Mouse (Mus musculus) lung, adult 18-20 months (tissue): ENCODE data around the gene Cfc1.

Experiments used
- DNase-seq, 2 experiments: peaks; one replicate each; pipeline ENCODE4 v3.0.0; 2022; ENCODE audit warnings: mixed read lengths in 2 of 2

The Cfc1 gene

GRCm38 (mm10) chr1:34554275-34554674 is 18.8 kb downstream of the Cfc1 start:
- no peak for DNase-seq

GRCm38 (mm10) chr1:34560843-34561242 is 25.4 kb downstream of the Cfc1 start, which contains the start of gene Prss40:
Prss40 (minus strand) TSS chr1:34560943.
- no peak for DNase-seq

- DNase-seq: no peak
Observed at GRCm38 (mm10) chr1:34564383-34565045, 29.1 kb downstream of the Cfc1 start.

- DNase-seq: no peak
Observed at GRCm38 (mm10) chr1:34568120-34568519, 32.7 kb downstream of the Cfc1 start.

- no peak for DNase-seq
Observed at GRCm38 (mm10) chr1:34569876-34570275, 34.4 kb downstream of the Cfc1 start.

GRCm38 (mm10) chr1:34571431-34571830 is 36.0 kb downstream of the Cfc1 start:
- no peak for DNase-seq

- no peak for DNase-seq
Observed at GRCm38 (mm10) chr1:34573221-34573620, 37.8 kb downstream of the Cfc1 start.

- peak; percentile 24 to 44 for DNase-seq
Observed at GRCm38 (mm10) chr1:34578851-34579781, 43.7 kb downstream of the Cfc1 start, which contains the start of gene Amer3. Amer3 (plus strand) TSS chr1:34579657.

- DNase-seq: no peak
Observed at GRCm38 (mm10) chr1:34579782-34580356, 44.4 kb downstream of the Cfc1 start.

- no peak for DNase-seq
Observed at GRCm38 (mm10) chr1:34582218-34582617, 46.8 kb downstream of the Cfc1 start.

- no peak for DNase-seq
Observed at GRCm38 (mm10) chr1:34583821-34584263, 48.4 kb downstream of the Cfc1 start.

- no peak for DNase-seq
Observed at GRCm38 (mm10) chr1:34584736-34585135, 49.3 kb downstream of the Cfc1 start.

- DNase-seq: no peak
Observed at GRCm38 (mm10) chr1:34587298-34588096, 52.0 kb downstream of the Cfc1 start.
